Mouse (Mus musculus): Measurements from ENCODE around the gene Stpg4. TPM values are rescaled to one million over a fixed set of nuclear protein-coding genes. Genes with fewer than 3 reads are reported as not detected.

Stpg4 gene
- total and polyA plus RNA-seq, 3 experiments, result not detected

DNA sequence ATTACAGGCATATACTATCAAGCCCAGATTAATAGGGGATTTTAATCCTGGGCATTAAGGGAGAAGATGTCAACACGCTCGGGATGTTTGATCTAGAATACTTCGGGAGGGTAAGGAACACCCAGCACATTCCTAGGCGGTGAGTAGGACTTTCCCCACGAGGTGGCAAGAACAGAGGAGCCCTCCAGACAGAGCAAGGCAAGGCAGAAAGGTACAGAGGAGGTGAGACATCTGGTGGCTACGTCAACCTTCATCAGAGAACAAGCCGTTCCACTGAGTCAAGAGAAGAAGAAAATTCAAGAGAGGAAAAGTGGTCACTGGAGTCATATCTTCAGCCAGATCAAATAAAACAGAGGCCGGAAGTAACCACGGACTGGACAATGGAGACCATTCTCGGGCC, 45.3 kb upstream of the Stpg4 start:
- Histone ChIP-seq H3K36me3 (ENCODE audit: control insufficient read depth in 1 of 2, insufficient read depth in 2 of 2, low read length in 2 of 2) (peaks cover 0 to 3% of the 10 kb centered on the region in 2 experiments; a peak in 2 of 4 replicates), H3K9me3 (replicated peaks; ENCODE audit: insufficient read depth, low read length) (no peaks in the 10 kb centered on the region), H3K27ac (ENCODE audit: control insufficient read depth, low read depth, low read length) (no peak overlapping the region), H3K79me2 (ENCODE audit: control insufficient read depth, insufficient read depth, low read length, poor library complexity) (no peaks in the 10 kb centered on the region), H3K9ac (ENCODE audit: control insufficient read depth, low read depth, low read length, poor library complexity, severe bottlenecking) (no peak overlapping the region), H3K27me3 (ENCODE audit: control insufficient read depth in 1 of 2, insufficient read depth in 2 of 2, low read length in 2 of 2) (no peaks in the 10 kb centered on the region), H3K4me3 (ENCODE audit: control insufficient read depth in 1 of 2, insufficient read depth in 1 of 2, low read depth in 2 of 2, low read length in 2 of 2) (no peak overlapping the region), H3K4me1 (ENCODE audit: control insufficient read depth in 1 of 2, insufficient read depth in 2 of 2, low read length in 2 of 2) (peaks cover 2 to 16% of the 10 kb centered on the region in 2 experiments)
- no peak for TF ChIP-seq POLR2A (IDR thresholded peaks at IDR 0.05; ENCODE audit: control insufficient read depth in 1 of 2, insufficient read depth in 1 of 2, low read depth in 1 of 2, low read length in 2 of 2, poor library complexity in 1 of 2)
- TF ChIP-seq JUND (IDR thresholded peaks at IDR 0.05; ENCODE audit: low read depth, low read length), result no peak
- no peak for TF ChIP-seq MAFK (IDR thresholded peaks at IDR 0.05; ENCODE audit: borderline replicate concordance, low read depth, low read length)
- TF ChIP-seq TAL1 (IDR thresholded peaks at IDR 0.05; ENCODE audit: low read length), result no peak
- no peak for TF ChIP-seq MAZ (IDR thresholded peaks at IDR 0.05; ENCODE audit: low read depth, low read length)
- TF ChIP-seq EP300 (IDR thresholded peaks at IDR 0.05; ENCODE audit: low read depth in 1 of 2, low read length in 2 of 2), result no peak
- no peak for TF ChIP-seq MAX (IDR thresholded peaks at IDR 0.05; ENCODE audit: low read length)
- no peak for TF ChIP-seq MYB (IDR thresholded peaks at IDR 0.05; ENCODE audit: low read depth, low read length)
- TF ChIP-seq ELF1 (IDR thresholded peaks at IDR 0.05; ENCODE audit: low read depth, low read length), result no peak
- DNase-seq (ENCODE audit: low read depth, low spot score), result no peak

DNA sequence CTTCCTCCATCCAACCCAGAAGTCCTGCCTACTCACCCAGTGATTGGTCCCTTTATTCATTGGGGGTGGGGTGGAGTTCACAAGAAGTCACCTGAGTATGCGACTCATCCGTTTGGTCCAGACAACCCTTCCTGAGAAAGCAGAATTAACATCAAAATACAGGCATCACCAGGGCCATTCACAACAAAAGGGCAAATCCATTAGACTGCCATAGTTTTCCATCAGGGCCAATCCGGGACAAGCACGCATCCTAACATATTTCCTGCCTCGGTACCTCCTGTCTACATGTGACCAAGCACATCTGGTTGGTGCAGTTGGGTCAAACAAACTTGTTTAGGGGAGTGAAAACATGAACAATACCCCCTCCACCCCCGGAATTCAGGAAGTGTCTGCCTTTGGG, 44.1 kb upstream of the Stpg4 start:
- Histone ChIP-seq H3K36me3 (ENCODE audit: control insufficient read depth in 1 of 2, insufficient read depth in 2 of 2, low read length in 2 of 2) (peaks cover 0 to 3% of the 10 kb centered on the region in 2 experiments; a peak in 2 of 4 replicates), H3K27me3 (ENCODE audit: control insufficient read depth in 1 of 2, insufficient read depth in 2 of 2, low read length in 2 of 2) (no peaks in the 10 kb centered on the region), H3K27ac (ENCODE audit: control insufficient read depth, low read depth, low read length) (no peak overlapping the region), H3K9ac (ENCODE audit: control insufficient read depth, low read depth, low read length, poor library complexity, severe bottlenecking) (no peak overlapping the region), H3K4me3 (ENCODE audit: control insufficient read depth in 1 of 2, insufficient read depth in 1 of 2, low read depth in 2 of 2, low read length in 2 of 2) (no peak overlapping the region), H3K9me3 (replicated peaks; ENCODE audit: insufficient read depth, low read length) (no peaks in the 10 kb centered on the region), H3K4me1 (ENCODE audit: control insufficient read depth in 1 of 2, insufficient read depth in 2 of 2, low read length in 2 of 2) (peaks cover 2 to 16% of the 10 kb centered on the region in 2 experiments), H3K79me2 (ENCODE audit: control insufficient read depth, insufficient read depth, low read length, poor library complexity) (no peaks in the 10 kb centered on the region)
- DNase-seq (ENCODE audit: low read depth, low spot score), result no peak
- TF ChIP-seq MYB (IDR thresholded peaks at IDR 0.05; ENCODE audit: low read depth, low read length), result no peak
- no peak for TF ChIP-seq MXI1 (IDR thresholded peaks at IDR 0.05; ENCODE audit: low read depth, low read length)
- no peak for TF ChIP-seq POLR2AphosphoS2 (IDR thresholded peaks at IDR 0.05; ENCODE audit: low read length)
- TF ChIP-seq RAD21 (IDR thresholded peaks at IDR 0.05; ENCODE audit: low read depth, low read length), result no peak
- TF ChIP-seq SMC3 (IDR thresholded peaks at IDR 0.05; ENCODE audit: low read depth, low read length), result no peak
- TF ChIP-seq MYC (IDR thresholded peaks at IDR 0.05; ENCODE audit: low read depth, low read length), result no peak
- TF ChIP-seq CHD1 (IDR thresholded peaks at IDR 0.05; ENCODE audit: low read depth, low read length), result no peak
- TF ChIP-seq NELFE (IDR thresholded peaks at IDR 0.05; ENCODE audit: low read depth, low read length), result no peak
- no peak for TF ChIP-seq UBTF (IDR thresholded peaks at IDR 0.05; ENCODE audit: borderline replicate concordance, insufficient read depth, low read depth, low read length)
